Mouse (Mus musculus): ENCODE data around the gene Dscaml1. TPM values are rescaled to one million over a fixed set of nuclear protein-coding genes. Genes with fewer than 3 reads are reported as not detected.

Dscaml1 gene
- polyA plus RNA-seq, 1 experiment, result 0.47 TPM

- WGBS, result 43% methylated on average over 3 of the region's 3 CpGs
- no peak for DNase-seq (ENCODE audit: low read depth, low spot score)
Observed at GRCm38 (mm10) chr9:45660191-45660590, 233.8 kb downstream of the Dscaml1 start.

GRCm38 (mm10) chr9:45662471-45662870 is 236.0 kb downstream of the Dscaml1 start:
- DNase-seq (ENCODE audit: low read depth, low spot score), result no peak
- WGBS, result 72% methylated on average over 5 of the region's 5 CpGs

- DNase-seq (ENCODE audit: low read depth, low spot score), result no peak
- 71% methylated on average over 16 of the region's 16 CpGs for WGBS
Observed at GRCm38 (mm10) chr9:45663386-45664315, 237.2 kb downstream of the Dscaml1 start.

- whole genome bisulfite sequencing, result 70% methylated on average over 6 of the region's 6 CpGs
- DNase-seq (ENCODE audit: low read depth, low spot score), result no peak
Observed at GRCm38 (mm10) chr9:45664326-45664725, 237.9 kb downstream of the Dscaml1 start.

- no peak for DNase-seq (ENCODE audit: low read depth, low spot score)
- WGBS, result 51% methylated on average over 15 of the region's 15 CpGs
Observed at GRCm38 (mm10) chr9:45664871-45665394, 238.5 kb downstream of the Dscaml1 start.

- WGBS, result 80% methylated on average over 9 of the region's 9 CpGs
- no peak for DNase-seq (ENCODE audit: low read depth, low spot score)
Observed at GRCm38 (mm10) chr9:45675931-45676330, 249.5 kb downstream of the Dscaml1 start.

- WGBS, result 84% methylated on average over 8 of the region's 8 CpGs
- no peak for DNase-seq (ENCODE audit: low read depth, low spot score)
Observed at GRCm38 (mm10) chr9:45676578-45676977, 250.2 kb downstream of the Dscaml1 start.

GRCm38 (mm10) chr9:45677236-45677781 is 250.9 kb downstream of the Dscaml1 start:
- DNase-seq (ENCODE audit: low read depth, low spot score), result no peak
- WGBS, result 43% methylated on average over 12 of the region's 12 CpGs

- no peak for DNase-seq (ENCODE audit: low read depth, low spot score)
- 56% methylated on average over 8 of the region's 8 CpGs for WGBS
Observed at GRCm38 (mm10) chr9:45677952-45678663, 251.7 kb downstream of the Dscaml1 start.

- WGBS, result 68% methylated on average over 4 of the region's 4 CpGs
- no peak for DNase-seq (ENCODE audit: low read depth, low spot score)
Observed at GRCm38 (mm10) chr9:45678664-45679026, 252.2 kb downstream of the Dscaml1 start.

- no peak for DNase-seq (ENCODE audit: low read depth, low spot score)
- WGBS, result 62% methylated on average over 11 of the region's 11 CpGs
Observed at GRCm38 (mm10) chr9:45682461-45682998, 256.1 kb downstream of the Dscaml1 start.

GRCm38 (mm10) chr9:45693424-45694237 is 267.2 kb downstream of the Dscaml1 start:
- DNase-seq (ENCODE audit: low read depth, low spot score), result no peak
- WGBS, result 31% methylated on average over 10 of the region's 10 CpGs

- WGBS, result 31% methylated on average over 2 of the region's 2 CpGs
- no peak for DNase-seq (ENCODE audit: low read depth, low spot score)
Observed at GRCm38 (mm10) chr9:45694256-45694655, 267.8 kb downstream of the Dscaml1 start.

GRCm38 (mm10) chr9:45699171-45699570 is 272.7 kb downstream of the Dscaml1 start:
- WGBS, result 56% methylated on average over 10 of the region's 10 CpGs
- no peak for DNase-seq (ENCODE audit: low read depth, low spot score)

GRCm38 (mm10) chr9:45703236-45703635 is 276.8 kb downstream of the Dscaml1 start:
- no peak for DNase-seq (ENCODE audit: low read depth, low spot score)
- 79% methylated on average over 3 of the region's 3 CpGs for whole genome bisulfite sequencing

- no peak for DNase-seq (ENCODE audit: low read depth, low spot score)
- 52% methylated on average over 3 of the region's 3 CpGs for WGBS
Observed at GRCm38 (mm10) chr9:45704441-45704840, 278.0 kb downstream of the Dscaml1 start.

GRCm38 (mm10) chr9:45710300-45710699 is 283.9 kb downstream of the Dscaml1 start:
- no peak for DNase-seq (ENCODE audit: low read depth, low spot score)
- 59% methylated on average over 11 of the region's 11 CpGs for WGBS

GRCm38 (mm10) chr9:45715387-45715786 is 289.0 kb downstream of the Dscaml1 start:
- no peak for DNase-seq (ENCODE audit: low read depth, low spot score)
- WGBS, result 53% methylated on average over 3 of the region's 3 CpGs

- WGBS, result 60% methylated on average over 7 of the region's 7 CpGs
- no peak for DNase-seq (ENCODE audit: low read depth, low spot score)
Observed at GRCm38 (mm10) chr9:45719997-45720396, 293.6 kb downstream of the Dscaml1 start.
